Mouse (Mus musculus) cerebellum, adult (tissue): ENCODE measurements around the gene Ssty1.
"Not testable (repeated sequence)": the region's sequence is repeated elsewhere in the genome, so short reads cannot be mapped to it uniquely, and the experiment has no call there.

ENCODE experiments used
- ATAC-seq: cut with Nextera tagmentation; 2 replicates; pipeline ENCODE4 v1.9.2; 2017; ENCODE audit warnings: mild to moderate bottlenecking, moderate library complexity, mixed read lengths; ENCODE audit not compliant: insufficient number of reproducible peaks, low FRiP score, low TSS enrichment

Ssty1 gene

GRCm38 (mm10) chrY:18088816-18089215, at the start of gene Ssty1:
TSS of gene Ssty1 (plus strand) at chrY:18089116.
- not testable (repeated sequence) for ATAC-seq

DNA sequence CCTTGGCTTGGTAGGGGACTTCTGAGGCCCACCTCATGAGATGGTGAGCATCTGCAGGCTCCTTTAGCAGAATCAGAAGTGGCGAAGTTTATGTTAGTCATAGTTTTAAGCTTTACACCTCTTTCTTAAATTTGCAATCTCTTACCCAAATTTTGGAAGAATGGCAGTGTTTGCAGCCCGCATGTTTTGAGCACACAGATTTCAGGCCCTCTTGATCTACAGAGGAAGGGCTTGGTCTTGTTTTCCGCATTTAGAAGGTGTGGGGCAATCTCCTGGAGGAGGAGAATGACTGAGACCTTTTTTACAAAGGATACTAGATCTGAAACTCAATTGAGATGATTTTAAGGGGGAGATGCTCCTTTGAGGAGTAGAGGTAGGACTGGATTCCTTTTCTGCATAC, 27.2 kb upstream of the Ssty1 start, which contains the start of gene Gm21764:
Gene Gm21764, minus strand, starts transcription at position 101 of the 400 bp plus-strand sequence.
- ATAC-seq = not testable (repeated sequence)
